11 mouse cellular contexts compared by ENCODE assay signal in the genomic region with DNA sequence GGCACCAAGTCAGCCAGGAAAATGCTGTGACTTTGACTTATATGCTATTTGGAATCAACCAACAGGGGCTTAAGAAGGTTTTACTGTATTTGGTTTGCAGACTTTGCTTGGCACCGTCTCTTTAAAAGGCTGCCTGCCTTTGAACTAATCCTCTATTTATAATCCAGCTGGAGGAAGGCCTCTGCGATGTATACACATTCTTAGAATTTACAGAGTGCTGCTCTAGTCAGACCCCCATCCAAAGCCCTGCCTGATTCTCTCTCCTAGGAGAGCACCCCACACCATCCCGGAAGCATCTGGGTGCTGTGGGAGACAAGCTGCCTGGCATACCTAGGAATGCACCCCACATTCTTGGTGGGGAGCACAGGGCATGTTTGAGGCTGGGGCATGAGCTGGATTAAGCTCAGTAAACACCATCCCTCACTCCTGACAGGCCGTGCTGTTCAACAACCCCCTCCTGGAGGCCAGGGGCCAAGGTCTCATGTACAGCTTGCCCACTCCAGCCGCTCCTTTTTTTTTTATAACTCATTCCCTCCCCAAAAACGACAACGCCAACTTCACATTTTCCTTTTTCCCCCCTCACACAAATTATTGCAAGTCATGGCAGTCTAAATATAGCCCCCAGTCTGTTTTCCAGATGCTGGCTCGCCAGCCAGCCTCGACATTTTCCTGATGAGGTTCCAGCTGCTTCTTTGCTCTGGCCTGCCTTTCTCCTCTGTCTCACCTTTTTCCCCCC.
A peak's percentile ranks its signal among the peaks of the same experiment; 100 is the strongest.
DNase-seq lines count a peak whose midpoint lies in the region; ATAC-seq and TF ChIP-seq lines count a peak whose summit lies in the region.
"Had no signal": no experiment of that assay in that cellular context is flagged by ENCODE, and none has a peak within 500 bp of the region (broad histone marks: within the 10 kb centered on the region; RNA-seq: fewer than 3 reads in every experiment).

No protein-coding gene starts in this region.

- no peak overlapping the region for H3K4me2 ChIP-seq in heart, embryonic 14.5 days (ENCODE audit: low read length)
- 0 out of 2 replicates have a peak overlapping the region, but pooled peaks have one; percentile 17 for H3K4me2 ChIP-seq in liver, embryonic 12.5 days

- H3K9me3 ChIP-seq in G1E (replicated peaks), result no peaks in the 10 kb centered on the region
- no peaks in the 10 kb centered on the region for H3K9me3 ChIP-seq in heart, embryonic 14.5 days (ENCODE audit: control insufficient read depth, low read length)
- H3K9me3 ChIP-seq in liver, embryonic 12.5 days (replicated peaks), result no peaks in the 10 kb centered on the region

- peak overlapping the region; percentile 54 for H3K9ac ChIP-seq in heart, embryonic 14.5 days (ENCODE audit: low read length)
- peak overlapping the region; percentile 20; the same call in 1 of the 2 replicates for H3K9ac ChIP-seq in liver, embryonic 12.5 days

- ATAC-seq in G1E (ENCODE audit: extremely low read depth, insufficient number of reproducible peaks, low FRiP score, poor library complexity, severe bottlenecking), result no peak
- ATAC-seq in heart, embryonic 14.5 days (ENCODE audit: insufficient number of reproducible peaks, insufficient read depth, low FRiP score, low read depth), result no peak
- no peak for ATAC-seq in liver, embryonic 12.5 days

- intact Hi-C loops in gastrocnemius, postnatal 14 days (cut with DNase I; ENCODE audit: low total_unique reads), result no loop called here

- no peak for TF ChIP-seq CTCF in G1E (IDR thresholded peaks at IDR 0.05; ENCODE audit: low read depth, low read length)

- H3K27me3 ChIP-seq in G1E (ENCODE audit: insufficient read depth, low read length), result no peaks in the 10 kb centered on the region
- no peaks in the 10 kb centered on the region for H3K27me3 ChIP-seq in heart, embryonic 14.5 days (ENCODE audit: control insufficient read depth, insufficient read depth, low read length)
- no peaks in the 10 kb centered on the region for H3K27me3 ChIP-seq in liver, embryonic 12.5 days (replicated peaks)

- H3K36me3 ChIP-seq in G1E (replicated peaks), result no peaks in the 10 kb centered on the region
- H3K36me3 ChIP-seq in heart, embryonic 14.5 days (ENCODE audit: control insufficient read depth, insufficient read depth, low read length), result no peaks in the 10 kb centered on the region
- no peaks in the 10 kb centered on the region for H3K36me3 ChIP-seq in liver, embryonic 12.5 days

- WGBS in heart, embryonic 14.5 days, result 22% methylated on average over 9 of the region's 9 CpGs
- WGBS in liver, embryonic 12.5 days (ENCODE audit: insufficient replicate concordance), result 35% methylated on average over 9 of the region's 9 CpGs

- H3K4me3 ChIP-seq in G1E (ENCODE audit: low read depth, low read length), result peak overlapping the region; percentile 27; the same call in 1 of the 2 replicates
- no peak overlapping the region for H3K4me3 ChIP-seq in heart, embryonic 14.5 days (ENCODE audit: control insufficient read depth in 1 of 2, insufficient read depth in 1 of 2, low read depth in 1 of 2, low read length in 2 of 2)
- no peak overlapping the region for H3K4me3 ChIP-seq in liver, embryonic 12.5 days

- peak; percentile 28 for DNase-seq in gastrocnemius, postnatal 14 days
- no peak for DNase-seq in gastrocnemius, postnatal 25 days
- no peak for DNase-seq in G1E (ENCODE audit: low spot score)
- no peak for DNase-seq in layer of hippocampus, postnatal 25 days (ENCODE audit: extremely low spot score in 1 of 2, low spot score in 1 of 2)
- DNase-seq in urinary bladder, postnatal 4 days (ENCODE audit: low spot score in 2 of 2), result no peak
- DNase-seq in cerebellum, adult 11 months, result no peak
- DNase-seq: cerebellum, postnatal 36 days; lung, adult 2 months; thymus, postnatal 25 days had no signal

- H3K27ac ChIP-seq in heart, embryonic 14.5 days (replicated peaks in 1 of 2; ENCODE audit: control insufficient read depth in 1 of 2, insufficient read depth in 1 of 2, low read depth in 2 of 2, low read length in 2 of 2), result peak overlapping the region; percentile 57 to 89
- H3K27ac ChIP-seq in liver, embryonic 12.5 days, result peak overlapping the region; percentile 92

- peaks cover 91% of the 10 kb centered on the region for H3K4me1 ChIP-seq in G1E (ENCODE audit: insufficient read depth, low read depth, low read length)
- H3K4me1 ChIP-seq in heart, embryonic 14.5 days (ENCODE audit: control insufficient read depth in 2 of 2, insufficient read depth in 2 of 2, low read length in 2 of 2), result peaks cover 49 to 70% of the 10 kb centered on the region in 2 experiments
- H3K4me1 ChIP-seq in liver, embryonic 12.5 days, result peaks cover 91% of the 10 kb centered on the region
